Mouse (Mus musculus) kidney, embryonic 15.5 days (tissue): ENCODE measurements around the gene Ttll10. TPM values are rescaled to one million over a fixed set of nuclear protein-coding genes. Genes with fewer than 3 reads are reported as not detected.

Experiments used
- ATAC-seq: fragments of 200-750 bp; cut with Nextera tagmentation; replicated peaks from 2 replicates; pipeline ENCODE4 v1.8.0; 2017; ENCODE audit warnings: moderate TSS enrichment; ENCODE audit not compliant: low FRiP score
- H3K27ac ChIP-seq: fragments of 300-500 bp; sonication (generic); 2 replicates; pipeline ENCODE4 v1.5.1; 2015; ENCODE audit warnings: mild to moderate bottlenecking, inconsistent platforms
- H3K27me3 ChIP-seq: fragments of 300-500 bp; sonication (generic); 2 replicates; pipeline ENCODE4 v1.6.1; 2015; ENCODE audit warnings: inconsistent platforms
- H3K36me3 ChIP-seq: fragments of 300-500 bp; sonication (generic); 2 replicates; pipeline ENCODE4 v1.6.1; 2015; ENCODE audit warnings: inconsistent platforms
- H3K4me1 ChIP-seq: fragments of 300-500 bp; sonication (generic); 2 replicates; pipeline ENCODE4 v1.6.1; 2015; ENCODE audit warnings: inconsistent platforms
- H3K4me2 ChIP-seq: fragments of 300-500 bp; sonication (generic); 2 replicates; pipeline ENCODE4 v1.6.1; 2015; ENCODE audit warnings: moderate library complexity, mild to moderate bottlenecking, inconsistent platforms
- H3K4me3 ChIP-seq: fragments of 300-500 bp; sonication (generic); replicated peaks from 2 replicates; pipeline ENCODE4 v1.5.1; 2015; ENCODE audit warnings: mild to moderate bottlenecking, inconsistent platforms
- H3K9ac ChIP-seq: fragments of 300-500 bp; sonication (generic); 2 replicates; pipeline ENCODE4 v1.6.1; 2015; ENCODE audit warnings: mild to moderate bottlenecking, inconsistent platforms
- H3K9me3 ChIP-seq: fragments of 300-500 bp; sonication (generic); replicated peaks from 2 replicates; pipeline ENCODE4 v1.6.1; 2016; ENCODE audit warnings: inconsistent platforms
- WGBS: fragments of 180-500 bp; shearing (Covaris S2); methylation state at CpG from one replicate; pipeline ENCODE4 v1.1.7; 2015; ENCODE audit warnings: mixed read lengths; 5-methylcytosine and 5-hydroxymethylcytosine counted together
- polyA plus RNA-seq: library from polyadenylated mRNA; unstranded; fragments of >200 nt; fragmentation: Nextera tagmentation; extraction: Ambion mirVana; gene quantifications from 2 replicates; pipeline ENCODE4 v1.2.1, GENCODE M21; 2015

Gene Ttll10
- polyA plus RNA-seq, 1 experiment from 2014 or later = 7.8 TPM

- Histone ChIP-seq H3K36me3 (no peaks in the 10 kb centered on the region), H3K27ac (peak overlapping the region; percentile 92), H3K9ac (no peak overlapping the region; the same call in 1 of the 2 replicates), H3K27me3 (no peaks in the 10 kb centered on the region), H3K4me1 (peaks cover 41% of the 10 kb centered on the region), H3K4me2 (peak overlapping the region; percentile 50), H3K9me3 (no peaks in the 10 kb centered on the region), H3K4me3 (peak overlapping the region; percentile 34)
- peak; percentile 19; the same call in 1 of the 2 replicates for ATAC-seq
- 60% methylated on average over 9 of the region's 9 CpGs for WGBS
These were observed 25.1 kb upstream of the Ttll10 start for GRCm38 (mm10) chr4:156084096-156084879.

- no peaks in the 10 kb centered on the region for H3K36me3 ChIP-seq
- H3K4me2 ChIP-seq = peak overlapping the region; percentile 50
- H3K4me1 ChIP-seq = peaks cover 44% of the 10 kb centered on the region
- no peaks in the 10 kb centered on the region for H3K9me3 ChIP-seq
- H3K27me3 ChIP-seq = 0 out of 2 replicates have a peak, but pooled peaks cover under 1% of the 10 kb centered on the region
- no peak overlapping the region for H3K9ac ChIP-seq
- WGBS = 54% methylated on average over 5 of the region's 5 CpGs
- peak overlapping the region; percentile 34 for H3K4me3 ChIP-seq
- peak overlapping the region; percentile 92 for H3K27ac ChIP-seq
- ATAC-seq = peak; percentile 78
These were observed 24.1 kb upstream of the Ttll10 start for GRCm38 (mm10) chr4:156083348-156083747.

GRCm38 (mm10) chr4:156082621-156083234 is 23.5 kb upstream of the Ttll10 start:
- H3K4me3 ChIP-seq = peak overlapping the region; percentile 34
- WGBS = 28% methylated on average over 4 of the region's 4 CpGs
- peak overlapping the region; percentile 92 for H3K27ac ChIP-seq
- peak overlapping the region; percentile 30; the same call in 1 of the 2 replicates for H3K9ac ChIP-seq
- peak overlapping the region; percentile 50 for H3K4me2 ChIP-seq
- H3K27me3 ChIP-seq = peaks cover 6% of the 10 kb centered on the region; the same call in 1 of the 2 replicates
- H3K4me1 ChIP-seq = peaks cover 50% of the 10 kb centered on the region
- no peak for ATAC-seq
- no peaks in the 10 kb centered on the region for H3K9me3 ChIP-seq
- no peaks in the 10 kb centered on the region for H3K36me3 ChIP-seq

GRCm38 (mm10) chr4:156077499-156078301 is 18.5 kb upstream of the Ttll10 start:
- H3K4me2 ChIP-seq = peak overlapping the region; percentile 94
- peak overlapping the region; percentile 52 for H3K9ac ChIP-seq
- H3K27me3 ChIP-seq = peaks cover 8% of the 10 kb centered on the region; the same call in 1 of the 2 replicates
- H3K27ac ChIP-seq = peak overlapping the region; percentile 90
- peak; percentile 84 for ATAC-seq
- under 1% methylated on average over 57 of the region's 58 CpGs for WGBS
- H3K36me3 ChIP-seq = no peaks in the 10 kb centered on the region
- H3K4me1 ChIP-seq = peaks cover 42% of the 10 kb centered on the region
- no peaks in the 10 kb centered on the region for H3K9me3 ChIP-seq
- H3K4me3 ChIP-seq = peak overlapping the region; percentile 51

DNA sequence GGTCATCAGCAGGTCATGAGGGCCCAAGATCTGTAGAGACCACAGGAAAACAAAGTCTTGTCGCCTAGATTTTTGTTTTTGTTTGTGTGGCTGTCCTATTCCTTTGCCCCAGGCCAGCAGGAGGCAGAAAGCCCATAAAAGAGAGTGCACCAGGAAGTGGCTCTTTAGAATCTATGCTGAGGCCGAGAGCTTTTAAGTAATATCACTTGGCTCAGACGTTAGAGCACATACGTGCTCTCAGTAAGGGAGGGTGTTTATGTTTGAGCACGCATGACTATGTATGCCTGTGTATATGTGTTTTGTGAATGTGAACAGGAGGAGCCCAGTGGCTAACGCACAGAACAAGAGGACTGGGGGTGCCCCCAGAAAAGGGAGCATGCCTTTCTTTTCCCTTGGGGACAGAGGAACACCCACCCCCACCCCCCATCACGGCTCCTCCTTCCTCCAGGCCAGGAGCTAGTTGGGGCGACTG is 17.7 kb upstream of the Ttll10 start:
- peaks cover 35% of the 10 kb centered on the region for H3K4me1 ChIP-seq
- H3K9me3 ChIP-seq = no peaks in the 10 kb centered on the region
- peak overlapping the region; percentile 90 for H3K27ac ChIP-seq
- H3K4me3 ChIP-seq = peak overlapping the region; percentile 51
- peaks cover 8% of the 10 kb centered on the region; the same call in 1 of the 2 replicates for H3K27me3 ChIP-seq
- 10% methylated on average over 8 of the region's 8 CpGs for WGBS
- H3K9ac ChIP-seq = peak overlapping the region; percentile 52; the same call in 1 of the 2 replicates
- H3K4me2 ChIP-seq = peak overlapping the region; percentile 94
- no peaks in the 10 kb centered on the region for H3K36me3 ChIP-seq
- peak; percentile 44; the same call in 1 of the 2 replicates for ATAC-seq

GRCm38 (mm10) chr4:156070716-156071115 is 11.5 kb upstream of the Ttll10 start:
- no peaks in the 10 kb centered on the region for H3K36me3 ChIP-seq
- H3K27ac ChIP-seq = no peak overlapping the region
- no peak overlapping the region for H3K4me3 ChIP-seq
- no peaks in the 10 kb centered on the region for H3K27me3 ChIP-seq
- peaks cover 23% of the 10 kb centered on the region for H3K4me1 ChIP-seq
- 0 out of 2 replicates have a peak, but pooled peaks have one; percentile 25 for ATAC-seq
- H3K4me2 ChIP-seq = no peak overlapping the region
- no peak overlapping the region for H3K9ac ChIP-seq
- no peaks in the 10 kb centered on the region for H3K9me3 ChIP-seq
- WGBS = 59% methylated on average over 2 of the region's 2 CpGs

DNA sequence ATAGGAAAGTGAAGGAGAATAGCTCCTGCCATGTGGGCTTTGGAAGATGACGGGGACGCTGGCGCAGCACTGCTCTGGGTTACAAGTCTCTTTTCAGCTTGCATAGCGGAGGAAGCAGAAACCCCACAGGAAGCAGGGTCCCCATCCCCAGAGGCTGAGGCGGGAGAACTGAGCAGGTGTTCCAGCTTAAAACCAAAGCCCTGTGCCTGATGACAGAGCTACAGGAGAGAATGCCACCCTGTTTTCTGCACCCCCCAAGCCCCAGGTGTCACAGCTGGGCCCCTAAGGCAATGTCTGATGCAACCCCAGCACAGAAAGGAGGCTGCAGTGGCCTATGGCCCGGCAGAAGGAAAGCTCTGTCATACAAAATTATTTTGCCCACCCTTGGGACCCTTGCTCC is 11.1 kb upstream of the Ttll10 start:
- ATAC-seq = 0 out of 2 replicates have a peak, but pooled peaks have one; percentile 15
- no peak overlapping the region for H3K4me3 ChIP-seq
- 58% methylated on average over 6 of the region's 6 CpGs for WGBS
- H3K9ac ChIP-seq = no peak overlapping the region
- H3K27me3 ChIP-seq = no peaks in the 10 kb centered on the region
- H3K4me2 ChIP-seq = no peak overlapping the region
- peaks cover 23% of the 10 kb centered on the region for H3K4me1 ChIP-seq
- H3K9me3 ChIP-seq = no peaks in the 10 kb centered on the region
- H3K27ac ChIP-seq = no peak overlapping the region
- H3K36me3 ChIP-seq = no peaks in the 10 kb centered on the region

DNA sequence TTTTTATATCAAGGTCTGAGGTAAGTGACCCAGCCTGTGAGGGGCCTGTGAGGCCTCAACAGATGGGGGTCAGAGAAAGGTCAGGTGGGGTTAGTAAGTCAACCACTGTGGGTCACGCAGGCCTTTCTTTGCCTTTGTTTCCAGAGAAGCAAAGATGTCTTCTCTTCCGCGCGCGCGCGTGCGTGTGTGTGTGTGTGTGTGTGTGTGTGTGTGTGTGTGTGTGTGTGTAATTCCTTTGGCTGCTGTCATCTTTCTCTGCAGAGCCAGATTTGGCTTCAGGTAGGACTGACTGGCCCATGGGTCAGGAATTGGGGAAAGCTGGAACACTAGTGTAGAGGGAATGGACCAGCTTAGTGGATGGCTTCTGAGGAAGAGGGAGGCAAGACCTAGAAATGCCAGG is 10.5 kb upstream of the Ttll10 start:
- Histone ChIP-seq H3K36me3 (no peaks in the 10 kb centered on the region), H3K27me3 (no peaks in the 10 kb centered on the region), H3K4me2 (no peak overlapping the region), H3K4me1 (peaks cover 23% of the 10 kb centered on the region), H3K9ac (no peak overlapping the region), H3K9me3 (no peaks in the 10 kb centered on the region), H3K27ac (no peak overlapping the region), H3K4me3 (no peak overlapping the region)
- no peak for ATAC-seq
- 94% methylated on average over 5 of the region's 8 CpGs for WGBS

DNA sequence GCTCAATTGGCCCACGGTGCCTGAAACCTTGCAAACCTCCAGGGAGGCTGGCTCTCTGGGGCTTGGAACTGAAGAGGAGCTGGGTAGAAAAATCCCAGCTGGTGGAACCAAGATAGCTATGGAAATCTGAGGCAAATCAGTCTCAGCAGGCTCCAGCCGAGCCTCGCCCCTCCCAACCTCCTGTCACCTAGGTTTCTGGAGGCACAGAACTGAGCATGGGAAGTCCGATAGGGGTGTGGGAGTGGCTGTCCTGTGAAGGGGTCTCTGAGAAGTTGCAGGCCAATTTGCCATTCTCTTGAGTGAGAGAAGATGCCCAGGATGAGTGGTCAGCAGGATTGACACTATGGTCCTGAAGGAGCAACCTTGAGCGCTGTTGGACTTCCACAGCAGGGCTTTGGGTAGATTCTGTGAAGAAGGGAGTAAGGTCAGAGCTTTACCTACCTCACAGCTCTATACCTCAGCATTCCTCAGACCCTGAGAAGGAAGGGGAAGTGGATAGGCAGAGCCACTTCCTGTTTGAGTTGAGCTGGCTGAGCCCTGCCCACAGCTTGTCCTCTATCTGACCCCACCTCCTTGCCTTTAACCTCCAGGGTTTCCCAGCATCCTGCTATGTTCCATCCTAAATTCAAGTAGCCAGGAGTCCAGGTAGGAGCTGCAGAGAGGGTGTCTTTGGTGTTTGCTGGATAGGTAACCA is 8.2 kb upstream of the Ttll10 start:
- no peaks in the 10 kb centered on the region for H3K36me3 ChIP-seq
- H3K9me3 ChIP-seq = no peaks in the 10 kb centered on the region
- no peak overlapping the region for H3K4me2 ChIP-seq
- no peak overlapping the region for H3K4me3 ChIP-seq
- no peak for ATAC-seq
- H3K27me3 ChIP-seq = no peaks in the 10 kb centered on the region
- H3K9ac ChIP-seq = no peak overlapping the region
- H3K27ac ChIP-seq = no peak overlapping the region
- peaks cover 32% of the 10 kb centered on the region for H3K4me1 ChIP-seq
- 60% methylated on average over 5 of the region's 5 CpGs for WGBS

DNA sequence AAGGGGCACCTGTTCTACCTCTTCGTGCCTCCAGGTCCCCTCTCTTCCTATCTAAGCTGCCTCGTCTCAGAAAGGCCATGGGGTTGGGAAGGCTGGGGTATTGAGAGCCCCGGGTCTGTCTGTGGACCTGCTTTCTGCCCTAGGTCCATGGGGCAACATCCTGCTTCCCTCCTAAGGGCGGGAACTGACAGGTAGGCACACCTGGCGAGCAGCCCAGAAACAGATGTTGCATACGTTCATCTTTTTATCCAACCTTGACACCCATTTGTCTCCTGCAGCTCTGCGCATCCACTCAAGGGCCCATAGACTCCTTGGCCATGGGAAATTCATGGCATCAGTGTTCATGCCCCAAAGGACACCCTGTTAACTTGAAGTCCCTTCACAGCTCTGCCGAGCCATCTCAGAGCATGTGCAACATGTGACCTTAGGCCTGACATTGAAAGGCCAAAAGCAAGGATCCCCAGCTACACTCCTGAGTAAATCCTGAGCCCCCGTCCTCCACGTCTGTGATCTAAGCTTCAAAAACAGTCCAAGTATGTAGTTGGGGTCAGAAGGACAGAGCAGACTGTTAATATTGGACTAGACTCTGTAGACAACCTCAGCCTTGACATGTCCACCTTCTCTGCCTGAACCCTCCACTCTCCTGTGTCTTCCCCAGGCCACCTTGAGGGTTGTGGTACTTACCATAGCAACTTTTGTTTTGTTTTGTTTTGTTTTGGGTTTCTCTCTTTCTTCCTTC is 6.1 kb upstream of the Ttll10 start:
- no peak overlapping the region for H3K9ac ChIP-seq
- peaks cover 29% of the 10 kb centered on the region for H3K4me1 ChIP-seq
- H3K27ac ChIP-seq = 0 out of 2 replicates have a peak overlapping the region, but pooled peaks have one; percentile 9
- H3K27me3 ChIP-seq = no peaks in the 10 kb centered on the region
- H3K36me3 ChIP-seq = no peaks in the 10 kb centered on the region
- 81% methylated on average over 10 of the region's 10 CpGs for WGBS
- H3K4me3 ChIP-seq = no peak overlapping the region
- no peak for ATAC-seq
- H3K4me2 ChIP-seq = no peak overlapping the region
- no peaks in the 10 kb centered on the region for H3K9me3 ChIP-seq

GRCm38 (mm10) chr4:156064510-156064897 is 5.3 kb upstream of the Ttll10 start:
- Histone ChIP-seq H3K4me3 (no peak overlapping the region), H3K27me3 (no peaks in the 10 kb centered on the region), H3K4me1 (peaks cover 27% of the 10 kb centered on the region), H3K4me2 (no peak overlapping the region), H3K9me3 (no peaks in the 10 kb centered on the region), H3K9ac (no peak overlapping the region), H3K36me3 (no peaks in the 10 kb centered on the region), H3K27ac (peak overlapping the region; percentile 68)
- WGBS = 78% methylated on average over 9 of the region's 9 CpGs
- no peak for ATAC-seq
